Mouse (Mus musculus) c-Kit-positive CD71-positive TER-119-positive erythroid progenitor cells, embryonic 14.5 days (primary cell): ENCODE measurements around the gene Vmn2r105.

Source experiments
- DNase-seq: peaks from one replicate; pipeline ENCODE4 v3.0.0-alpha.2; 2013; ENCODE audit warnings: low spot score

The Vmn2r105 gene

DNA sequence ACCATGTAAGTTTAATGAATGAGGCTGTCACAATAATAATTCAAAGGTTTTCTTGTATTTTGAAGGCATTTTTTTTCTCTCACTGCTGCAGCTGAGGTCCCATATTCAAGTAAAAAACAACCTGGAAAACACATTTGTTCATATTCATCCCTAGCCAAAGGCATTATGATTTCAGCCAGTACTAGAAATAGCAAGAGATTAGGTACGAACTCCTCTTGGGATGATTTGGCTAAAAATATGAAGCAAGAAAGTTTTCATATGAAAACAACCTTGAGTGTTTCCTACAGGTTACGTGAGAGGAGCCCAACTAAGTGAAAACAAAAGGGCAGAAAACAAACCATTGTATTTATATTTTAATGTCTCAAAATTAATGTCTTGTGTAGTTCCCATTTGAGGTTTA lies at the start of gene Vmn2r105:
Vmn2r105 (minus strand) TSS at position 101 of the 400 bp plus-strand sequence.
- DNase-seq, result no peak

- DNase-seq, result no peak
Measured at GRCm38 (mm10) chr17:20255522-20255921, 20.7 kb upstream of the Vmn2r105 start.

DNA sequence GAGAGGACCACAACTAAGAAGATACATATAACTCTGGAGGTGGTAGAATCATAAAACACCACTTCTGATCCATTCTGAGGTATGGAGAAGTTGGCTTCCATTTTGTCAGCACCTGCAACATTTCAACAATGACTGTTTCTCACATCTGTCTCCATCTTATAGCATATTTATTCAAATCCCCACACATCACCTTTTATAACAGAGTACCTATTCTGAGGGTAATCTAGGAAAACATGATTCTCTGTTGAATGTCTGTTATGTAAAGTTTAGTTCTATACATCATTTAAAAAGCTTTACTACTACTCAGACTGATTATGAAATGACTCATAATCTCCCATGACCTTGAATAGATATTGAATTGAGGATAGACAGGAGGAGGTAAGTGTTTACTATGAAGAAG lies 51.9 kb downstream of the Vmn2r105 start, which contains the start of gene Fpr-rs6:
Fpr-rs6 (minus strand) TSS at position 101 of the 400 bp plus-strand sequence.
- DNase-seq, result no peak
